Mouse (Mus musculus): ENCODE measurements around the gene Olfr143. TPM values are rescaled to one million over a fixed set of nuclear protein-coding genes. Genes with fewer than 3 reads are reported as not detected.

Gene Olfr143
- polyA plus RNA-seq (2015; fragmentation: Nextera tagmentation; extraction: Ambion mirVana) = not detected in 2 replicates

DNA sequence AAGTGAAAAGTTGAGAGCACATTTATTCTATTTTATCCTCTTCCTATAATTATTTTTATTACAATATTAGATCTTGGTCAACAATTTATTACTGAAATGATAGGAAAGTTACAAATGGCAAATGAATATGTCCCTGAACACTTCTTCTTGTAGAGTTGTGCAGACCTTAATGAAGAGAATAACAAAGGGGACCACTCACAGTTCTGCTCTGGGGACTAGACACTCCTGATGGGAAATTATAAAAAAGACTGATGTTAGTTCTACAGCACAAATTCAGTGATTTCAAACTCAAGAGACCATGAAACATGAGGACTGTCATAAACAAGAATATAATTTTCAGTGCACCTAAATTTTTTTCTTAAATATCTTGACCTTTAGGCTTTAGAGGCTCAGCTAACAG, at the start of gene Olfr143:
Gene Olfr143, plus strand, starts transcription at position 301 of the 400 bp plus-strand sequence.
- Histone ChIP-seq H3K9me3 (no peaks in the 10 kb centered on the region), H3K9ac (no peak within 1 kb of the TSS), H3K4me3 (no peak within 1 kb of the TSS), H3K4me2 (no peak within 1 kb of the TSS), H3K36me3 (no peaks in the 10 kb centered on the region), H3K27me3 (replicated peaks) (no peaks in the 10 kb centered on the region), H3K4me1 (no peaks in the 10 kb centered on the region), H3K27ac (replicated peaks) (no peak within 1 kb of the TSS)
- ATAC-seq (ENCODE audit: extremely low read depth, insufficient number of reproducible peaks, low FRiP score, low TSS enrichment) = no peak

DNA sequence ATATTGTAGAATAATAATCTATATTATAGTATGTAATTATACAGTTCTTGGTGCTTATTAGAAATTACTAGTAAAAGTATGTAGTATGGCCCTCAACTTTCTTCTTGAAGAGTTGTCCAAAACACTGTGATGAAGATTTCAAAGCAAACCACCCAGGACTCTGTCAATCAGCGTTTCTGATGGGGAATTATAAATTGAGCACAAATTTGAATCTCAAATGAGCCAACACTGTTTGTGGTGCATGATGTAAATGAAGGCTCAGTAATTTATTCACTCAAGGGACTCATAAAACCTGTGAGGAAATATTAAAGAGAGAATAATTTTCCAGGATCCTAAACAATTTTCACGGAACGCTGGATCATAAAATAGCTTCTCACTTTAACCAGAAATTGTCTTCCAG, 44.5 kb upstream of the Olfr143 start, which contains the start of gene Olfr893:
Gene Olfr893, plus strand, starts transcription at position 301 of the 400 bp plus-strand sequence.
- Histone ChIP-seq H3K9ac (no peak within 1 kb of the TSS), H3K4me1 (no peaks in the 10 kb centered on the region), H3K27ac (replicated peaks) (no peak within 1 kb of the TSS), H3K4me3 (no peak within 1 kb of the TSS), H3K36me3 (no peaks in the 10 kb centered on the region), H3K27me3 (replicated peaks) (no peaks in the 10 kb centered on the region), H3K9me3 (no peaks in the 10 kb centered on the region), H3K4me2 (no peak within 1 kb of the TSS)
- 80% methylated on average over 3 of the region's 3 CpGs for WGBS
- ATAC-seq (ENCODE audit: extremely low read depth, insufficient number of reproducible peaks, low FRiP score, low TSS enrichment) = no peak

- no peaks in the 10 kb centered on the region for H3K9me3 ChIP-seq
These were observed 34.8 kb upstream of the Olfr143 start, which contains the start of gene Olfr894 for GRCm38 (mm10) chr9:38217755-38218154. Gene Olfr894 (plus strand): TSS chr9:38218055.

GRCm38 (mm10) chr9:38267551-38267950, 15.0 kb downstream of the Olfr143 start, which contains the start of gene Olfr895:
Gene Olfr895 (plus strand): TSS chr9:38267851.
- Histone ChIP-seq H3K4me1 (no peaks in the 10 kb centered on the region), H3K9ac (no peak within 1 kb of the TSS), H3K27ac (replicated peaks) (no peak within 1 kb of the TSS), H3K9me3 (no peaks in the 10 kb centered on the region), H3K4me3 (no peak within 1 kb of the TSS), H3K36me3 (no peaks in the 10 kb centered on the region), H3K27me3 (replicated peaks) (no peaks in the 10 kb centered on the region), H3K4me2 (no peak within 1 kb of the TSS)
- ATAC-seq (ENCODE audit: extremely low read depth, insufficient number of reproducible peaks, low FRiP score, low TSS enrichment) = no peak

More at GRCm38 (mm10) chr9:38217755-38218154, 34.8 kb upstream of the Olfr143 start, which contains the start of gene Olfr894:
- no peak for ATAC-seq (ENCODE audit: extremely low read depth, insufficient number of reproducible peaks, low FRiP score, low TSS enrichment)
- Histone ChIP-seq H3K4me2 (no peak within 1 kb of the TSS), H3K36me3 (no peaks in the 10 kb centered on the region), H3K27me3 (replicated peaks) (no peaks in the 10 kb centered on the region), H3K27ac (replicated peaks) (no peak within 1 kb of the TSS), H3K4me3 (no peak within 1 kb of the TSS), H3K9ac (no peak within 1 kb of the TSS), H3K4me1 (no peaks in the 10 kb centered on the region)

- WGBS = 63% methylated on average over 1 of the region's 1 CpGs
- H3K9ac ChIP-seq = no peak within 1 kb of the TSS
- H3K27ac ChIP-seq (replicated peaks) = no peak within 1 kb of the TSS
- H3K4me2 ChIP-seq = no peak within 1 kb of the TSS
- no peaks in the 10 kb centered on the region for H3K4me1 ChIP-seq
- no peaks in the 10 kb centered on the region for H3K36me3 ChIP-seq
- no peak for ATAC-seq (ENCODE audit: extremely low read depth, insufficient number of reproducible peaks, low FRiP score, low TSS enrichment)
- no peaks in the 10 kb centered on the region for H3K9me3 ChIP-seq
- H3K27me3 ChIP-seq (replicated peaks) = no peaks in the 10 kb centered on the region
- no peak within 1 kb of the TSS for H3K4me3 ChIP-seq
These were observed 38.2 kb downstream of the Olfr143 start, which contains the start of gene Olfr896-ps1 for GRCm38 (mm10) chr9:38290807-38291206. Gene Olfr896-ps1 (plus strand): TSS chr9:38291107.

Other genes with a start within 250 kb of the Olfr143 start
- not detected in 2 replicates for gene Olfr883, start 227.0 kb upstream of the Olfr143 start, polyA plus RNA-seq (2015; fragmentation: Nextera tagmentation; extraction: Ambion mirVana)
- not detected in 2 replicates for gene Olfr884, start 206.2 kb upstream of the Olfr143 start, polyA plus RNA-seq (2015; fragmentation: Nextera tagmentation; extraction: Ambion mirVana)
- gene Olfr885, start 191.5 kb upstream of the Olfr143 start, polyA plus RNA-seq (2015; fragmentation: Nextera tagmentation; extraction: Ambion mirVana) = not detected in 2 replicates
- not detected in 2 replicates for gene Olfr887, start 168.7 kb upstream of the Olfr143 start, polyA plus RNA-seq (2015; fragmentation: Nextera tagmentation; extraction: Ambion mirVana)
- not detected in 2 replicates for gene Olfr888, start 144.6 kb upstream of the Olfr143 start, polyA plus RNA-seq (2015; fragmentation: Nextera tagmentation; extraction: Ambion mirVana)
- gene Olfr889, start 137.6 kb upstream of the Olfr143 start, polyA plus RNA-seq (2015; fragmentation: Nextera tagmentation; extraction: Ambion mirVana) = 0.04 TPM in 1 of 2 replicates, not detected in the other
- not detected in 2 replicates for gene Olfr890, start 110.3 kb upstream of the Olfr143 start, polyA plus RNA-seq (2015; fragmentation: Nextera tagmentation; extraction: Ambion mirVana)
- not detected in 2 replicates for gene Olfr891, start 72.0 kb upstream of the Olfr143 start, polyA plus RNA-seq (2015; fragmentation: Nextera tagmentation; extraction: Ambion mirVana)
- gene Olfr893, start 44.4 kb upstream of the Olfr143 start, polyA plus RNA-seq (2015; fragmentation: Nextera tagmentation; extraction: Ambion mirVana) = not detected in 2 replicates
- not detected in 2 replicates for gene Olfr894, start 34.7 kb upstream of the Olfr143 start, polyA plus RNA-seq (2015; fragmentation: Nextera tagmentation; extraction: Ambion mirVana)
- not detected in 2 replicates for gene Olfr895, start 15.1 kb downstream of the Olfr143 start, polyA plus RNA-seq (2015; fragmentation: Nextera tagmentation; extraction: Ambion mirVana)
- not detected in 2 replicates for gene Olfr896-ps1, start 38.3 kb downstream of the Olfr143 start, polyA plus RNA-seq (2015; fragmentation: Nextera tagmentation; extraction: Ambion mirVana)
- gene Olfr25, start 76.3 kb downstream of the Olfr143 start, polyA plus RNA-seq (2015; fragmentation: Nextera tagmentation; extraction: Ambion mirVana) = not detected in 2 replicates
- not detected in 2 replicates for gene Olfr898, start 95.6 kb downstream of the Olfr143 start, polyA plus RNA-seq (2015; fragmentation: Nextera tagmentation; extraction: Ambion mirVana)
- gene Olfr250, start 114.1 kb downstream of the Olfr143 start, polyA plus RNA-seq (2015; fragmentation: Nextera tagmentation; extraction: Ambion mirVana) = not detected in 2 replicates
- gene Olfr251, start 124.3 kb downstream of the Olfr143 start, polyA plus RNA-seq (2015; fragmentation: Nextera tagmentation; extraction: Ambion mirVana) = not detected in 2 replicates
- not detected in 2 replicates for gene Olfr147, start 148.9 kb downstream of the Olfr143 start, polyA plus RNA-seq (2015; fragmentation: Nextera tagmentation; extraction: Ambion mirVana)
- gene Olfr901, start 176.7 kb downstream of the Olfr143 start, polyA plus RNA-seq (2015; fragmentation: Nextera tagmentation; extraction: Ambion mirVana) = not detected in 2 replicates
- not detected in 2 replicates for gene Olfr902, start 194.9 kb downstream of the Olfr143 start, polyA plus RNA-seq (2015; fragmentation: Nextera tagmentation; extraction: Ambion mirVana)
- not detected in 2 replicates for gene Olfr904, start 210.4 kb downstream of the Olfr143 start, polyA plus RNA-seq (2015; fragmentation: Nextera tagmentation; extraction: Ambion mirVana)
- not detected in 2 replicates for gene Olfr905, start 218.3 kb downstream of the Olfr143 start, polyA plus RNA-seq (2015; fragmentation: Nextera tagmentation; extraction: Ambion mirVana)
- gene Olfr906, start 234.3 kb downstream of the Olfr143 start, polyA plus RNA-seq (2015; fragmentation: Nextera tagmentation; extraction: Ambion mirVana) = not detected in 2 replicates
- not detected in 2 replicates for gene Olfr907, start 243.0 kb downstream of the Olfr143 start, polyA plus RNA-seq (2015; fragmentation: Nextera tagmentation; extraction: Ambion mirVana)

Data from heart, embryonic 13.5 days (tissue).